Mouse (Mus musculus) intestine, postnatal 0 days (tissue): ENCODE data around the gene Dydc2. TPM values are rescaled to one million over a fixed set of nuclear protein-coding genes. Genes with fewer than 3 reads are reported as not detected.

Experiments
- ATAC-seq: fragments of 200-750 bp; cut with Nextera tagmentation; 2 replicates; pipeline ENCODE4 v1.8.0; 2017; ENCODE audit warnings: mild to moderate bottlenecking, moderate TSS enrichment, moderate library complexity
- H3K27ac ChIP-seq: fragments of 300-500 bp; sonication (generic); 2 replicates; pipeline ENCODE4 v1.5.1; 2014; ENCODE audit warnings: mild to moderate bottlenecking, low read depth, low read length, moderate library complexity
- H3K27me3 ChIP-seq: fragments of 300-500 bp; sonication (generic); replicated peaks from 2 replicates; pipeline ENCODE4 v1.6.1; 2014; ENCODE audit warnings: low read length, mixed read lengths; ENCODE audit not compliant: control insufficient read depth, insufficient read depth
- H3K36me3 ChIP-seq: fragments of 300-500 bp; sonication (generic); 2 replicates; pipeline ENCODE4 v1.6.1; 2014; ENCODE audit warnings: mild to moderate bottlenecking, moderate library complexity; ENCODE audit not compliant: control insufficient read depth, insufficient read depth
- H3K4me1 ChIP-seq: fragments of 300-500 bp; sonication (generic); replicated peaks from 2 replicates; pipeline ENCODE4 v1.6.1; 2014; ENCODE audit warnings: antibody characterized with exemption, low read length, mixed read lengths; ENCODE audit not compliant: control insufficient read depth, insufficient read depth
- H3K4me2 ChIP-seq: fragments of 300-500 bp; sonication (generic); replicated peaks from 2 replicates; pipeline ENCODE4 v1.6.1; 2014; ENCODE audit warnings: low read depth, mild to moderate bottlenecking, moderate library complexity
- H3K4me3 ChIP-seq: fragments of 300-500 bp; sonication (generic); 2 replicates; pipeline ENCODE4 v1.5.1; 2014; ENCODE audit warnings: low read depth, low read length
- H3K9ac ChIP-seq: fragments of 300-500 bp; sonication (generic); 2 replicates; pipeline ENCODE4 v1.6.1; 2014; ENCODE audit warnings: mild to moderate bottlenecking, low read depth, low read length
- H3K9me3 ChIP-seq: fragments of 300-500 bp; sonication (generic); 2 replicates; pipeline ENCODE4 v1.6.1; 2016; ENCODE audit warnings: mixed run types; ENCODE audit not compliant: control insufficient read depth
- CTCF ChIP-seq: sonication (generic); IDR thresholded peaks from 2 replicates; pipeline ENCODE4 v1.5.1; 2016; ENCODE audit warnings: low read depth, mild to moderate bottlenecking, control low read depth, antibody characterized with exemption, moderate library complexity
- WGBS: fragments of 180-500 bp; shearing (Covaris S2); extraction: QIAGEN DNeasy Blood & Tissue Kit; methylation state at CpG from one replicate; pipeline ENCODE4 v1.1.7; 2014; 5-methylcytosine and 5-hydroxymethylcytosine counted together
- polyA plus RNA-seq: library from polyadenylated mRNA; unstranded; fragments of >200 nt; fragmentation: Nextera tagmentation; extraction: Ambion mirVana; gene quantifications from 2 replicates; pipeline ENCODE4 v1.2.1, GENCODE M21; 2015

The Dydc2 gene
- polyA plus RNA-seq, 1 experiment from 2014 or later, result not detected

DNA sequence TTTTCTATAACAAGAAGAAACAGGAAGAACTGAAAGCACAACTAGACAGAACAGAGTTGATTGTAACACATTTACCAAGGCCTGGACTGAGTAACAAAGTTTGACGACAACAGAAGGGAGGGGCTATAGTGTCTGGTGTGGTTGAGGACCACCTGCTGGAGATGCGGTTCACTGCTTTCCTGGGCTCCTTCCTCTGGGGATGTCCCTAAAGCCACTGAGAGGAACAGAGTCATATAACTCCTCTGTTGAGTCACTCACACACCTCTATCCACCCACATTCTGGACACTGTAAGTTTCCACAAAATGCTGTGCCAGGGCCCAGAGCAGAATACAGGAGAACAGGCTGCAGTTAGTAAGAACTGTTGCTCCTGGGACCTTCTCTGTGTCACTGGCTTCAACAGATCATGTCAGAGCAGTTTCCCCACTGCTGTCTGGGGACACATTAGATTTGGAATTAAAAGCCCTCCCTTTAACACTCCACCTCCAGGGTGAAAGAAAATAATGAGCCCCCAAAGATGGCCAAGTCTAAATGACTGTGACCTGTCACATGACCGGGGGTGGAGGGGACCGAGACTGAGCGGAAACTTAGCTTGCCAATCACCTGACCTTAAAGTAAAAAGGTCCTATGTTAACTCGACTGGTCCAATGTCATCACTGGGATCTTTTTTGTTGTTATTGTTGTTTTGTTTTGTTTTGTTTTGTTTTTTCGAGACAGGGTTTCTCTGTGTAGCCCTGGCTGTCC, 68.9 kb downstream of the Dydc2 start:
- H3K9me3 ChIP-seq, result no peaks in the 10 kb centered on the region
- H3K36me3 ChIP-seq, result peaks cover 25% of the 10 kb centered on the region
- 89% methylated on average over 7 of the region's 7 CpGs for WGBS
- no peak overlapping the region for H3K27ac ChIP-seq
- H3K27me3 ChIP-seq, result no peaks in the 10 kb centered on the region
- no peaks in the 10 kb centered on the region for H3K4me1 ChIP-seq
- H3K4me2 ChIP-seq, result no peak overlapping the region
- H3K4me3 ChIP-seq, result no peak overlapping the region
- no peak for ATAC-seq
- TF ChIP-seq CTCF, result no peak
- H3K9ac ChIP-seq, result no peak overlapping the region

Other genes with a start within 250 kb of the Dydc2 start
- not detected in 2 replicates for gene Sh2d4b, start 175.9 kb downstream of the Dydc2 start, polyA plus RNA-seq
- 30.5 and 33.3 TPM in 2 replicates for gene Tspan14, start 102.4 kb downstream of the Dydc2 start, polyA plus RNA-seq
- 86.9 and 96.2 TPM in 2 replicates for gene Fam213a, start 55.4 kb downstream of the Dydc2 start, polyA plus RNA-seq
- not detected in 2 replicates for gene Dydc1, start 3.7 kb upstream of the Dydc2 start, polyA plus RNA-seq
- 0.08 TPM in 1 of 2 replicates, not detected in the other for gene Mat1a, start 35.8 kb upstream of the Dydc2 start, polyA plus RNA-seq
- gene Sftpa1, start 62.6 kb upstream of the Dydc2 start, polyA plus RNA-seq, result 0.14 TPM in 1 of 2 replicates, not detected in the other
- gene Mbl1, start 82.2 kb upstream of the Dydc2 start, polyA plus RNA-seq, result not detected in 2 replicates
- gene Sftpd, start 115.9 kb upstream of the Dydc2 start, polyA plus RNA-seq, result 0.12 and 0.23 TPM in 2 replicates
- gene Gm2832, start 209.6 kb upstream of the Dydc2 start, polyA plus RNA-seq, result not detected in 2 replicates